Mouse (Mus musculus): ENCODE measurements around the gene Cryl1. TPM values are rescaled to one million over a fixed set of nuclear protein-coding genes. Genes with fewer than 3 reads are reported as not detected.

Gene Cryl1
- polyA plus RNA-seq, 1 experiment from 2014 or later = 153 TPM

DNA sequence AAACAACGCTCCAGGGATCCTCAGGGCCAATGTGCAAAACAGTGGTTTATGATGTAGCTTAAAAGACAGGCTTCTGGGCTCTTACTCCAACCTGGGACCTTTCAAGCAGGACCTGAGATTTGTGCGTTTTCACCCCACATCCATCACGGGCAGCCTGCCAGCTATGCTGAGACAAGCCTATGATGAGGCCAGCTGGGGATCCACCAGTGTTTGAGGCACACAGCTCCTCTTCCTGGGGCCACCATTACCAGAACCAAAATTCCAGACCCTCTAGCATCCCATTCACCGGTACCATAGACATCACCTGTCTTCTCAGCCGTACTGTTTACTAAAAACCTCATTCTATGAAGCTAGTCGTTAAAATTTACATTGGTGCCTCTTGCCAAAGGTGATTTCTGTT lies 151.8 kb downstream of the Cryl1 start:
- no peak for ATAC-seq
- no peak overlapping the region for H3K4me2 ChIP-seq (replicated peaks; ENCODE audit: low read depth)

DNA sequence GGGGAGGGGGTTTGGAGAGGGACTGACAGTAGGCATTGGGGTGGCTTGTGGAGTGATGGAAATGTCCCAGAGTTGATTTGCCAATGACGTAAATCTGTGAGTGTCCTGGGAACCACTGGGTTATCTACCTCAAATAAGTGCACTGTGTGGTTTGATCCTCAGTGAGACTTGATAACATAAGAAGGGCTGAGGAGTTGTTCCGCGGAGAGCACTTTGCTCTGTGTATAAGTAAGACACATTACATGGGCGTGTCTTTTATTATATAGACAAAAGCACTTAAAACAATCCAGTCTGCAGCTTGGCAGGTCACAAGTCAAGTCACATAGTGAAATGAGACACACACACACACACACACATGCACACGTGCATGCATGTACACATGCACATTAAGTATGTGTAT lies 155.4 kb downstream of the Cryl1 start:
- peak; percentile 76 for ATAC-seq
- H3K27me3 ChIP-seq (replicated peaks; ENCODE audit: control insufficient read depth, insufficient read depth, low read length) = no peaks in the 10 kb centered on the region
- no peak overlapping the region for H3K4me2 ChIP-seq (replicated peaks; ENCODE audit: low read depth)
- no peaks in the 10 kb centered on the region for H3K9me3 ChIP-seq (ENCODE audit: control insufficient read depth)
- H3K4me1 ChIP-seq (replicated peaks; ENCODE audit: control insufficient read depth, insufficient read depth, low read length) = no peaks in the 10 kb centered on the region
- no peak for TF ChIP-seq CTCF (IDR thresholded peaks at IDR 0.05; ENCODE audit: low read depth)
- H3K27ac ChIP-seq (ENCODE audit: low read depth, low read length) = no peak overlapping the region
- no peaks in the 10 kb centered on the region for H3K36me3 ChIP-seq (ENCODE audit: control insufficient read depth, insufficient read depth)
- no peak overlapping the region for H3K4me3 ChIP-seq (ENCODE audit: low read depth, low read length)
- 37% methylated on average over 5 of the region's 5 CpGs for WGBS
- H3K9ac ChIP-seq (ENCODE audit: low read depth, low read length) = no peak overlapping the region

More for the DNA sequence above, 151.8 kb downstream of the Cryl1 start:
- Histone ChIP-seq H3K9ac (ENCODE audit: low read depth, low read length) (no peak overlapping the region), H3K27me3 (replicated peaks; ENCODE audit: control insufficient read depth, insufficient read depth, low read length) (no peaks in the 10 kb centered on the region), H3K4me1 (replicated peaks; ENCODE audit: control insufficient read depth, insufficient read depth, low read length) (no peaks in the 10 kb centered on the region), H3K36me3 (ENCODE audit: control insufficient read depth, insufficient read depth) (no peaks in the 10 kb centered on the region), H3K4me3 (ENCODE audit: low read depth, low read length) (no peak overlapping the region), H3K9me3 (ENCODE audit: control insufficient read depth) (no peaks in the 10 kb centered on the region), H3K27ac (ENCODE audit: low read depth, low read length) (no peak overlapping the region)
- no peak for TF ChIP-seq CTCF (IDR thresholded peaks at IDR 0.05; ENCODE audit: low read depth)
- 85% methylated on average over 6 of the region's 6 CpGs for WGBS

DNA sequence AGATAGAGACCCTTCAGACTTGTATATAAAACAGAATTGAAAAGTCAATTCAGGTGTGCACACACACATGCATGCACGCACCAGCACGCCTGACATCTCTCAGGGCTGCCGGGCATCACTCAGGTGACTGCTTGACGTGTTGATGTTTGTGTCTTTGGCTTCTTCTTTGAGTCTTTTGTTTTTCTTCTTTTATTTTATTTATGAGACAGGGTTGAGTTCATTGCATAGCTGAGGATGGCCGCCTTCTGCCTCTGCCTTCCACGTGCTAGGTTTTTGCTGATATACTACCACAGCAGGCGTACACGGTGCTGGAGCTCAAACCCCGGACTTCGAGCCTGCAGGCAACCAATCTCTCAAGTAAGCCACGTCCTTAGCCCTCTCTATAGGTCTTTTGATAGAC lies 163.1 kb downstream of the Cryl1 start:
- H3K27me3 ChIP-seq (replicated peaks; ENCODE audit: control insufficient read depth, insufficient read depth, low read length) = no peaks in the 10 kb centered on the region
- H3K9me3 ChIP-seq (ENCODE audit: control insufficient read depth) = no peaks in the 10 kb centered on the region
- H3K4me2 ChIP-seq (replicated peaks; ENCODE audit: low read depth) = no peak overlapping the region
- ATAC-seq = no peak
- 75% methylated on average over 11 of the region's 11 CpGs for WGBS
- no peak overlapping the region for H3K27ac ChIP-seq (ENCODE audit: low read depth, low read length)
- no peak for TF ChIP-seq CTCF (IDR thresholded peaks at IDR 0.05; ENCODE audit: low read depth)
- no peak overlapping the region for H3K4me3 ChIP-seq (ENCODE audit: low read depth, low read length)
- no peak overlapping the region for H3K9ac ChIP-seq (ENCODE audit: low read depth, low read length)
- no peaks in the 10 kb centered on the region for H3K4me1 ChIP-seq (replicated peaks; ENCODE audit: control insufficient read depth, insufficient read depth, low read length)
- H3K36me3 ChIP-seq (ENCODE audit: control insufficient read depth, insufficient read depth) = no peaks in the 10 kb centered on the region

DNA sequence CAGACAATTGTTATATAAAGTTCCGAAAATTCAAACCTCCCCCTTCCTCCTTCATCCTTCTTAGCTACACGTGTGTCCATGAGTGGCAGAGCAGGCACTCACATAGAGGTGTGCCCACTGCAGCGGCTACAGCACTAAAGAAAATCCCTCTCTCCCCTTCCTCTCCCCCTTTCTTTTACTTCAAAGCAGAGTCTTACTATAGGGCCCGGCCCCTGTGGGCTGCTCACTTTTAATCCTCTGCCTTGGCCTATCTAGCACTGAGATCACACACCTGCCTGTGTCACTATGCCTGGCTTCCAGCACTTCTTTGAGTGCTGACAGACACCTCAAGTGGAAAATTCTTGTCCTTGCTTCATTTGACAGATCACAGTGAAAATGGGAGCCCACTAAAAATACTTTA lies 163.6 kb downstream of the Cryl1 start:
- H3K27ac ChIP-seq (ENCODE audit: low read depth, low read length) = no peak overlapping the region
- no peak overlapping the region for H3K4me2 ChIP-seq (replicated peaks; ENCODE audit: low read depth)
- no peaks in the 10 kb centered on the region for H3K9me3 ChIP-seq (ENCODE audit: control insufficient read depth)
- H3K4me1 ChIP-seq (replicated peaks; ENCODE audit: control insufficient read depth, insufficient read depth, low read length) = no peaks in the 10 kb centered on the region
- no peak overlapping the region for H3K4me3 ChIP-seq (ENCODE audit: low read depth, low read length)
- no peaks in the 10 kb centered on the region for H3K36me3 ChIP-seq (ENCODE audit: control insufficient read depth, insufficient read depth)
- 51% methylated on average over 4 of the region's 4 CpGs for WGBS
- no peak overlapping the region for H3K9ac ChIP-seq (ENCODE audit: low read depth, low read length)
- no peaks in the 10 kb centered on the region for H3K27me3 ChIP-seq (replicated peaks; ENCODE audit: control insufficient read depth, insufficient read depth, low read length)
- no peak for ATAC-seq
- TF ChIP-seq CTCF (IDR thresholded peaks at IDR 0.05; ENCODE audit: low read depth) = no peak

DNA sequence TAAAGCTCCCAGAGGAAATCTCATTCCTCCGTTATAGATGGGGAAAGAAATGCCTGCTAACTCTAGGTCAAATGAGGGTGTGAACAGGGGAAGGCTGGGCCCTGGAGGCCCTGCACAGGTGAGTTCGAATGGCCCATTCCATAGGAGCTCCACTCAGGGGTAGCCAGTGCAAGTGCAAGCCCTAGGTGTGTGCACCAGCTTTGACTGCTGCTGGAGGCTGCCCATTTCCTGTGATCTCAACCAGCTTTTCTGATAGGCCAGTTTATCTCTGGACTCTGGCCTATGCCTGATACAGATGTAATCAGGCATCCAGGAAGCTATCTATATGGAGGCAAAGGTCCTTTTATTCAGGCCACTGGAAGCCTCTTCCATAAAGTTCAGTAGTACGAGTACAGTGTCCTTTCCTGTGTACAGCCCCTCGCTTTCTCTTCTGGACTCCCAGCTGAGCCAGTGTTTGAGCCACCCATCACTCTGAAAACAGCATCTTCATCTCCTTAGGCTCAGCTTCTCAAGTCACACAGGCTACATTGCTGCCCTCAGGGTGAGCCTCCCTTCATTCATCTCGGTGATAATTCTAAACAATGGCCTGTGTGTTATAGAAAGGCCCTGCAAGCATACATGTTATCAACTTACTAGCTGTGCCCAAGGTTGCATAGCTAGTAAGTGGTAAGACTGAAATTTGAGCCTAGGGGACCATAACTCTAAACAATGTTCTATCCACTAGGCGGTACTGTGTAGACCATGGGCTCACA lies 167.9 kb downstream of the Cryl1 start:
- no peaks in the 10 kb centered on the region for H3K36me3 ChIP-seq (ENCODE audit: control insufficient read depth, insufficient read depth)
- H3K27me3 ChIP-seq (replicated peaks; ENCODE audit: control insufficient read depth, insufficient read depth, low read length) = no peaks in the 10 kb centered on the region
- H3K9ac ChIP-seq (ENCODE audit: low read depth, low read length) = no peak overlapping the region
- 43% methylated on average over 6 of the region's 6 CpGs for WGBS
- no peak overlapping the region for H3K4me3 ChIP-seq (ENCODE audit: low read depth, low read length)
- peak overlapping the region; percentile 61 for H3K27ac ChIP-seq (ENCODE audit: low read depth, low read length)
- H3K4me1 ChIP-seq (replicated peaks; ENCODE audit: control insufficient read depth, insufficient read depth, low read length) = no peaks in the 10 kb centered on the region
- H3K9me3 ChIP-seq (ENCODE audit: control insufficient read depth) = no peaks in the 10 kb centered on the region
- peak; percentile 46 for TF ChIP-seq CTCF (IDR thresholded peaks at IDR 0.05; ENCODE audit: low read depth)
- peak; percentile 96 for ATAC-seq
- no peak overlapping the region for H3K4me2 ChIP-seq (replicated peaks; ENCODE audit: low read depth)

Other genes with a start within 250 kb of the Cryl1 start
- 5.1 and 5.2 TPM in 2 replicates for gene Ift88, start 25.5 kb upstream of the Cryl1 start, polyA plus RNA-seq (2015; fragmentation: Nextera tagmentation; extraction: Ambion mirVana)
- 7.2 and 7.8 TPM in 2 replicates for gene Il17d, start 126.2 kb upstream of the Cryl1 start, polyA plus RNA-seq (2015; fragmentation: Nextera tagmentation; extraction: Ambion mirVana)
- gene Eef1akmt1, start 173.1 kb upstream of the Cryl1 start, polyA plus RNA-seq (2015; fragmentation: Nextera tagmentation; extraction: Ambion mirVana) = 53.2 and 56.6 TPM in 2 replicates

All from intestine, postnatal 0 days (tissue).